Mouse (Mus musculus): ENCODE data around the gene Gm45808.
"Not testable (repeated sequence)": the region's sequence is repeated elsewhere in the genome, so short reads cannot be mapped to it uniquely, and the experiment has no call there.

Gm45808 gene

GRCm38 (mm10) chr7:45509181-45509882 is 22.7 kb upstream of the Gm45808 start:
- DNase-seq: no peak

GRCm38 (mm10) chr7:45508561-45508960 is 21.9 kb upstream of the Gm45808 start:
- no peak for DNase-seq

GRCm38 (mm10) chr7:45507583-45507982 is 21.0 kb upstream of the Gm45808 start:
- DNase-seq: no peak

- no peak for DNase-seq
Measured at GRCm38 (mm10) chr7:45498427-45498826, 11.8 kb upstream of the Gm45808 start.

- DNase-seq: no peak
Measured at GRCm38 (mm10) chr7:45494548-45494947, 7.9 kb upstream of the Gm45808 start.

- no peak for DNase-seq
Measured at GRCm38 (mm10) chr7:45492951-45493350, 6.3 kb upstream of the Gm45808 start.

GRCm38 (mm10) chr7:45492225-45492844 is 5.7 kb upstream of the Gm45808 start:
- no peak for DNase-seq

GRCm38 (mm10) chr7:45491264-45491663 is 4.7 kb upstream of the Gm45808 start:
- no peak for DNase-seq

GRCm38 (mm10) chr7:45490822-45491221 is 4.2 kb upstream of the Gm45808 start:
- no peak for DNase-seq

GRCm38 (mm10) chr7:45489578-45489977 is 3.0 kb upstream of the Gm45808 start:
- DNase-seq: no peak

- DNase-seq: peak; percentile 48
Measured at GRCm38 (mm10) chr7:45488293-45489204, 1.9 kb upstream of the Gm45808 start, which contains the start of gene Dhdh. Gene Dhdh, minus strand, starts transcription at chr7:45488805.

- no peak for DNase-seq
Measured at GRCm38 (mm10) chr7:45487861-45488292, 1.3 kb upstream of the Gm45808 start.

GRCm38 (mm10) chr7:45486158-45486557 is 453 bp downstream of the Gm45808 start:
- DNase-seq: no peak

- not testable (repeated sequence) for DNase-seq
Measured at GRCm38 (mm10) chr7:45484985-45485384, 1.6 kb downstream of the Gm45808 start.

GRCm38 (mm10) chr7:45482166-45482565 is 4.4 kb downstream of the Gm45808 start:
- DNase-seq: no peak

- peak; percentile 53 for DNase-seq
Measured at GRCm38 (mm10) chr7:45481374-45481927, 5.2 kb downstream of the Gm45808 start, which contains the start of gene Tulp2. Gene Tulp2, plus strand, starts transcription at chr7:45481877.

GRCm38 (mm10) chr7:45480310-45480709 is 6.3 kb downstream of the Gm45808 start:
- DNase-seq: not testable (repeated sequence)

GRCm38 (mm10) chr7:45478774-45479173 is 7.8 kb downstream of the Gm45808 start:
- no peak for DNase-seq

GRCm38 (mm10) chr7:45477003-45477402 is 9.6 kb downstream of the Gm45808 start:
- DNase-seq: peak; percentile 58

- no peak for DNase-seq
Measured at GRCm38 (mm10) chr7:45476453-45476852, 10.2 kb downstream of the Gm45808 start.

GRCm38 (mm10) chr7:45475291-45475969 is 11.2 kb downstream of the Gm45808 start:
- no peak for DNase-seq

GRCm38 (mm10) chr7:45470869-45471268 is 15.7 kb downstream of the Gm45808 start:
- peak; percentile 85 for DNase-seq
